Mouse (Mus musculus): ENCODE measurements around the gene Olfr739. TPM values are rescaled to one million over a fixed set of nuclear protein-coding genes. Genes with fewer than 3 reads are reported as not detected.

The Olfr739 gene
- not detected for total RNA-seq (2023)

GRCm38 (mm10) chr14:50418326-50418725 lies at the start of gene Olfr739:
Olfr739 (plus strand) TSS chr14:50418626.

GRCm38 (mm10) chr14:50380863-50381262 lies 37.6 kb upstream of the Olfr739 start, which contains the start of gene Olfr736:
Olfr736 (plus strand) TSS chr14:50381163.

GRCm38 (mm10) chr14:50407268-50407667 lies 11.2 kb upstream of the Olfr739 start, which contains the start of gene Olfr738:
Olfr738 (plus strand) TSS chr14:50407568.

GRCm38 (mm10) chr14:50445245-50445644 lies 26.8 kb downstream of the Olfr739 start, which contains the start of gene Olfr740:
Olfr740 (plus strand) TSS chr14:50445545.

GRCm38 (mm10) chr14:50472438-50472837 lies 54.0 kb downstream of the Olfr739 start, which contains the start of gene Olfr741:
Olfr741 (plus strand) TSS chr14:50472738.

Other genes with a start within 250 kb of the Olfr739 start
- not detected for gene Olfr730, start 230.4 kb upstream of the Olfr739 start, total RNA-seq (2023)
- gene Olfr731, start 176.8 kb upstream of the Olfr739 start, total RNA-seq (2023) = not detected
- not detected for gene Olfr732, start 134.4 kb upstream of the Olfr739 start, total RNA-seq (2023)
- gene Olfr733, start 117.1 kb upstream of the Olfr739 start, total RNA-seq (2023) = not detected
- not detected for gene Olfr734, start 91.9 kb upstream of the Olfr739 start, total RNA-seq (2023)
- not detected for gene Olfr735, start 69.8 kb upstream of the Olfr739 start, total RNA-seq (2023)
- gene Tlr11, start 60.7 kb upstream of the Olfr739 start, total RNA-seq (2023) = 1 to 10 TPM; 5.0 to 5.4 TPM
- gene Olfr736, start 37.5 kb upstream of the Olfr739 start, total RNA-seq (2023) = not detected
- not detected for gene Olfr738, start 11.1 kb upstream of the Olfr739 start, total RNA-seq (2023)
- gene Olfr740, start 26.9 kb downstream of the Olfr739 start, total RNA-seq (2023) = not detected
- gene Olfr741, start 54.1 kb downstream of the Olfr739 start, total RNA-seq (2023) = not detected
- not detected for gene Olfr742, start 85.0 kb downstream of the Olfr739 start, total RNA-seq (2023)
- gene Olfr743, start 103.2 kb downstream of the Olfr739 start, total RNA-seq (2023) = not detected
- not detected for gene Olfr744, start 196.3 kb downstream of the Olfr739 start, total RNA-seq (2023)
- not detected for gene Olfr745, start 220.8 kb downstream of the Olfr739 start, total RNA-seq (2023)
- not detected for gene Olfr746, start 228.5 kb downstream of the Olfr739 start, total RNA-seq (2023)

All from monocyte, adult 59 days (primary cell).